ENCODE assay signal across 8 mouse cellular contexts in the genomic region with DNA sequence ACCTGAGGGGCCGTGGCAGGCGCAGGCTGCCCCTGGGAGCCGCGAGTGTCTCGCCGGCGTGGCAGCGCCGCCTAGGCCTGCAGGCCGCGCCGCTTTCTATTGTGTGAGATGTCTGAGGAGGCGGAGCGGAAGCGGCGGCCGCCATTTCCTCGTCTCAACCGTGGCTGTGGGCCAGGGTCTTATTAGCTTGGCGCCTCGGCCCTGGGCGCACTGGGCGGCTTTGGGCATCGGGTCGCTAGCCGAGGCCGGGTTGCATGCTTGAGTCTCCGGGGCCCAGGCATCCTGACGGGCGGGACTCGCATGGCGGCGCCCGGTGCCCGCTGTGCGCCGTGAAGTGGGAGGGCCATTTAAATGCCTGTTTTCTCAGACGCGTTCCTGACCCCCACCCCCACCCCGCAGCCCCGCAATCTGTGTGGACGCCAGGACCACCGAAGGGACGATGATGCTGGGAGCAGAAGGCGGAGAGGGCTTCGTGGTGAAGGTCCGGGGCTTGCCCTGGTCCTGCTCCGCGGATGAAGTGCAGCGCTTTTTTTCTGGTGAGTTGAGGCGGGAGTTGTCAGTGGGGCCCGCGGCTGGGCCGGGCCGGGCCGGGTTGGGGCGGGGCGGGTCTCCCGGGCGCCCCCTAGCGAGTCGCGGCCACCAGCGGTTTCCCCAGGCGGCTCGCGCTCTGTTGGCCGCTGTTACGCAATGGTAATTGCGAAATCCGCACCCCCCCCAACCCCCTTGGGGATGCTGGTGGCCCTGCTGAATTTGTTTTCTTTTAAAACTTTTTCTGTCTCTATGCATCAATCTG. TPM values are rescaled to one million over a fixed set of nuclear protein-coding genes. Genes with fewer than 3 reads are reported as not detected.
A peak's percentile ranks its signal among the peaks of the same experiment; 100 is the strongest.
DNase-seq lines count a peak whose midpoint lies in the region; ATAC-seq lines count a peak whose summit lies in the region.

No protein-coding gene starts in this region.

- DNase-seq in NIH3T3 (ENCODE audit: low read depth): peak; percentile 96
- peak; percentile 92 for DNase-seq in cerebellum, postnatal 10 days
- peak; percentile 63 to 84 for DNase-seq in frontal cortex, postnatal 10 days (ENCODE audit: low spot score in 2 of 2)
- DNase-seq in layer of hippocampus, postnatal 14 days (ENCODE audit: low spot score in 2 of 2): peak; percentile 76 to 80
- peak; percentile 94 for DNase-seq in lung, postnatal 14 days
- peak; percentile 88 for DNase-seq in ovary, postnatal 36 days (ENCODE audit: low spot score)
- DNase-seq in thymus, postnatal 25 days: peak; percentile 82

- H3K4me2 ChIP-seq in hindbrain, embryonic 12.5 days (replicated peaks): peak overlapping the region; percentile 70

- H3K4me3 ChIP-seq in hindbrain, embryonic 12.5 days: peak overlapping the region; percentile 79

- H3K27ac ChIP-seq in hindbrain, embryonic 12.5 days: peak overlapping the region; percentile 99

- peak overlapping the region; percentile 95 for H3K9ac ChIP-seq in hindbrain, embryonic 12.5 days

- ATAC-seq in hindbrain, embryonic 12.5 days (ENCODE audit: low FRiP score): peak; percentile 77

- H3K9me3 ChIP-seq in hindbrain, embryonic 12.5 days (replicated peaks): no peaks in the 10 kb centered on the region

- peaks cover 20% of the 10 kb centered on the region for H3K4me1 ChIP-seq in hindbrain, embryonic 12.5 days

- H3K36me3 ChIP-seq in hindbrain, embryonic 12.5 days: peaks cover 20% of the 10 kb centered on the region

- under 1% methylated on average over 67 of the region's 71 CpGs for WGBS in hindbrain, embryonic 12.5 days

- H3K27me3 ChIP-seq in hindbrain, embryonic 12.5 days: no peaks in the 10 kb centered on the region; the same call in 1 of the 2 replicates

RNA-seq across cellular contexts. Expression of a gene that starts 1.3 kb away (rescaled TPM):
- polyA plus RNA-seq in hindbrain, embryonic 12.5 days (2016; fragmentation: Nextera tagmentation; extraction: Ambion mirVana): 623 and 641 TPM in 2 replicates
- 100 to 1,000 TPM; 235 to 246 TPM for total RNA-seq in layer of hippocampus, postnatal 14 days (2021)

RNA-seq across cellular contexts. Expression of a gene that starts 23.8 kb away (rescaled TPM):
- 0.65 TPM in 1 of 2 replicates, not detected in the other for polyA plus RNA-seq in hindbrain, embryonic 12.5 days (2016; fragmentation: Nextera tagmentation; extraction: Ambion mirVana)
- total RNA-seq in layer of hippocampus, postnatal 14 days (2021): not detected

RNA-seq across cellular contexts. Expression of a gene that starts 52.6 kb away (rescaled TPM):
- polyA plus RNA-seq in hindbrain, embryonic 12.5 days (2016; fragmentation: Nextera tagmentation; extraction: Ambion mirVana): 308 and 311 TPM in 2 replicates
- total RNA-seq in layer of hippocampus, postnatal 14 days (2021): 100 to 1,000 TPM; 424 to 458 TPM

RNA-seq across cellular contexts. Expression of a gene that starts 52.8 kb away (rescaled TPM):
- polyA plus RNA-seq in hindbrain, embryonic 12.5 days (2016; fragmentation: Nextera tagmentation; extraction: Ambion mirVana): 25.8 and 26.7 TPM in 2 replicates
- total RNA-seq in layer of hippocampus, postnatal 14 days (2021): 10 to 100 TPM; 22.8 to 24.4 TPM

Comparison
In these comparisons a context has a peak if more than half of its experiments do, and no peak if none do; other contexts are left out.
1. Peak in every context shown above with its lines: DNase-seq, ATAC-seq, H3K4me3 ChIP-seq and H3K27ac ChIP-seq.